Mouse (Mus musculus) lung, postnatal 0 days (tissue): ENCODE data around the gene Plcb1. TPM values are rescaled to one million over a fixed set of nuclear protein-coding genes. Genes with fewer than 3 reads are reported as not detected.

Experiments used
- ATAC-seq: fragments of 200-750 bp; cut with Nextera tagmentation; 2 replicates; pipeline ENCODE4 v1.8.0; 2017; ENCODE audit warnings: moderate library complexity
- DNase-seq: peaks from one replicate; pipeline ENCODE4 v3.0.0-alpha.2; 2016; ENCODE audit warnings: low spot score
- H3K27ac ChIP-seq: fragments of 300-500 bp; sonication (generic); 2 replicates; pipeline ENCODE4 v1.5.1; 2014; ENCODE audit warnings: antibody characterized with exemption, mild to moderate bottlenecking, low read length, mixed read lengths
- H3K27me3 ChIP-seq: fragments of 300-500 bp; sonication (generic); replicated peaks from 2 replicates; pipeline ENCODE4 v1.6.1; 2014; ENCODE audit warnings: low read length, mixed read lengths; ENCODE audit not compliant: insufficient read depth
- H3K36me3 ChIP-seq: fragments of 300-500 bp; sonication (generic); 2 replicates; pipeline ENCODE4 v1.6.1; 2014; ENCODE audit warnings: low read length, mixed read lengths; ENCODE audit not compliant: insufficient read depth
- H3K4me1 ChIP-seq: fragments of 300-500 bp; sonication (generic); 2 replicates; pipeline ENCODE4 v1.6.1; 2014; ENCODE audit warnings: antibody characterized with exemption, low read depth, low read length, mixed read lengths; ENCODE audit not compliant: insufficient read depth
- H3K4me2 ChIP-seq: fragments of 300-500 bp; sonication (generic); replicated peaks from 2 replicates; pipeline ENCODE4 v1.6.1; 2014; ENCODE audit warnings: low read depth, mild to moderate bottlenecking, low read length, moderate library complexity, mixed read lengths
- H3K4me3 ChIP-seq: fragments of 300-500 bp; sonication (generic); 2 replicates; pipeline ENCODE4 v1.5.1; 2014; ENCODE audit warnings: low read depth, low read length
- H3K9ac ChIP-seq: fragments of 300-500 bp; sonication (generic); replicated peaks from 2 replicates; pipeline ENCODE4 v1.6.1; 2014; ENCODE audit warnings: low read depth, mild to moderate bottlenecking
- H3K9me3 ChIP-seq: fragments of 300-500 bp; sonication (generic); 2 replicates; pipeline ENCODE4 v1.6.1; 2016; ENCODE audit warnings: low read length, mixed read lengths
- CTCF ChIP-seq: IDR thresholded peaks from 2 replicates; pipeline ENCODE4 v1.5.1; 2016; ENCODE audit warnings: antibody characterized with exemption, mild to moderate bottlenecking
- EP300 ChIP-seq: IDR thresholded peaks from 2 replicates; pipeline ENCODE4 v1.6.1; 2016; ENCODE audit warnings: antibody characterized with exemption, mild to moderate bottlenecking, control low read depth
- WGBS: fragments of 180-500 bp; shearing (Covaris S2); extraction: QIAGEN DNeasy Blood & Tissue Kit; methylation state at CpG from one replicate; pipeline ENCODE4 v1.1.7; 2014; 5-methylcytosine and 5-hydroxymethylcytosine counted together
- polyA plus RNA-seq: library from polyadenylated mRNA; unstranded; fragments of >200 nt; fragmentation: Nextera tagmentation; extraction: Ambion mirVana; gene quantifications from 2 replicates; pipeline ENCODE4 v1.2.1, GENCODE M21; 2015

Plcb1 gene
- polyA plus RNA-seq, 1 experiment from 2014 or later, result 8.7 TPM

GRCm38 (mm10) chr2:135434947-135435515, 649.2 kb downstream of the Plcb1 start:
- Histone ChIP-seq H3K9ac (no peak overlapping the region), H3K27me3 (no peaks in the 10 kb centered on the region), H3K27ac (peak overlapping the region; percentile 16; the same call in 1 of the 2 replicates), H3K4me1 (no peaks in the 10 kb centered on the region), H3K36me3 (no peaks in the 10 kb centered on the region), H3K4me2 (no peak overlapping the region), H3K9me3 (no peaks in the 10 kb centered on the region), H3K4me3 (no peak overlapping the region)
- peak; percentile 38 for ATAC-seq
- peak; percentile 45 for DNase-seq
- WGBS, result 50% methylated on average over 5 of the region's 5 CpGs
- TF ChIP-seq EP300, result no peak
- no peak for TF ChIP-seq CTCF

GRCm38 (mm10) chr2:135439034-135439433, 653.2 kb downstream of the Plcb1 start:
- Histone ChIP-seq H3K9me3 (no peaks in the 10 kb centered on the region), H3K4me1 (no peaks in the 10 kb centered on the region), H3K27me3 (no peaks in the 10 kb centered on the region), H3K27ac (no peak overlapping the region), H3K36me3 (no peaks in the 10 kb centered on the region), H3K9ac (no peak overlapping the region), H3K4me2 (no peak overlapping the region), H3K4me3 (no peak overlapping the region)
- WGBS, result 78% methylated on average over 3 of the region's 3 CpGs
- TF ChIP-seq CTCF (no peak), EP300 (no peak)
- no peak for ATAC-seq
- DNase-seq, result no peak

GRCm38 (mm10) chr2:135439546-135440517, 654.0 kb downstream of the Plcb1 start:
- Histone ChIP-seq H3K36me3 (no peaks in the 10 kb centered on the region), H3K9me3 (no peaks in the 10 kb centered on the region), H3K4me3 (no peak overlapping the region), H3K4me1 (no peaks in the 10 kb centered on the region), H3K9ac (no peak overlapping the region), H3K4me2 (peak overlapping the region; percentile 31; the same call in 1 of the 2 replicates), H3K27me3 (no peaks in the 10 kb centered on the region), H3K27ac (peak overlapping the region; percentile 38; the same call in 1 of the 2 replicates)
- DNase-seq (peak; percentile 78), ATAC-seq (peak; percentile 58)
- WGBS, result 8% methylated on average over 7 of the region's 7 CpGs
- peak; percentile 50 for TF ChIP-seq EP300
- TF ChIP-seq CTCF, result peak; percentile 78

- WGBS, result 88% methylated on average over 1 of the region's 1 CpGs
- Histone ChIP-seq H3K9ac (no peak overlapping the region), H3K36me3 (no peaks in the 10 kb centered on the region), H3K4me1 (no peaks in the 10 kb centered on the region), H3K4me3 (no peak overlapping the region), H3K27ac (no peak overlapping the region), H3K4me2 (no peak overlapping the region), H3K27me3 (no peaks in the 10 kb centered on the region), H3K9me3 (no peaks in the 10 kb centered on the region)
- ATAC-seq, result no peak
- TF ChIP-seq EP300, result no peak
- peak; percentile 15 for DNase-seq
Observed at GRCm38 (mm10) chr2:135453581-135453980, 667.7 kb downstream of the Plcb1 start.

- H3K27ac ChIP-seq, result no peak overlapping the region
- WGBS, result 44% methylated on average over 2 of the region's 2 CpGs
- no peaks in the 10 kb centered on the region for H3K4me1 ChIP-seq
- H3K4me2 ChIP-seq, result no peak overlapping the region
- H3K4me3 ChIP-seq, result no peak overlapping the region
- H3K27me3 ChIP-seq, result no peaks in the 10 kb centered on the region
- DNase-seq (peak; percentile 25), ATAC-seq (no peak; the same call in 1 of the 2 replicates)
- H3K9ac ChIP-seq, result no peak overlapping the region
- H3K9me3 ChIP-seq, result no peaks in the 10 kb centered on the region
- TF ChIP-seq EP300 (no peak), CTCF (no peak)
- no peaks in the 10 kb centered on the region for H3K36me3 ChIP-seq
Observed at GRCm38 (mm10) chr2:135454015-135454414, 668.1 kb downstream of the Plcb1 start.

GRCm38 (mm10) chr2:135454455-135454854, 668.6 kb downstream of the Plcb1 start:
- H3K27me3 ChIP-seq, result no peaks in the 10 kb centered on the region
- H3K4me3 ChIP-seq, result no peak overlapping the region
- no peaks in the 10 kb centered on the region for H3K4me1 ChIP-seq
- no peaks in the 10 kb centered on the region for H3K9me3 ChIP-seq
- TF ChIP-seq EP300 (no peak), CTCF (no peak)
- WGBS, result 36% methylated on average over 1 of the region's 1 CpGs
- H3K36me3 ChIP-seq, result no peaks in the 10 kb centered on the region
- no peak for ATAC-seq
- DNase-seq, result no peak
- H3K9ac ChIP-seq, result no peak overlapping the region
- no peak overlapping the region for H3K27ac ChIP-seq
- H3K4me2 ChIP-seq, result no peak overlapping the region
